Mouse (Mus musculus): Measurements from ENCODE around the gene Pip4k2b. TPM values are rescaled to one million over a fixed set of nuclear protein-coding genes. Genes with fewer than 3 reads are reported as not detected.

Gene Pip4k2b
- polyA plus RNA-seq, 1 experiment from 2014 or later: 0.63 TPM

DNA sequence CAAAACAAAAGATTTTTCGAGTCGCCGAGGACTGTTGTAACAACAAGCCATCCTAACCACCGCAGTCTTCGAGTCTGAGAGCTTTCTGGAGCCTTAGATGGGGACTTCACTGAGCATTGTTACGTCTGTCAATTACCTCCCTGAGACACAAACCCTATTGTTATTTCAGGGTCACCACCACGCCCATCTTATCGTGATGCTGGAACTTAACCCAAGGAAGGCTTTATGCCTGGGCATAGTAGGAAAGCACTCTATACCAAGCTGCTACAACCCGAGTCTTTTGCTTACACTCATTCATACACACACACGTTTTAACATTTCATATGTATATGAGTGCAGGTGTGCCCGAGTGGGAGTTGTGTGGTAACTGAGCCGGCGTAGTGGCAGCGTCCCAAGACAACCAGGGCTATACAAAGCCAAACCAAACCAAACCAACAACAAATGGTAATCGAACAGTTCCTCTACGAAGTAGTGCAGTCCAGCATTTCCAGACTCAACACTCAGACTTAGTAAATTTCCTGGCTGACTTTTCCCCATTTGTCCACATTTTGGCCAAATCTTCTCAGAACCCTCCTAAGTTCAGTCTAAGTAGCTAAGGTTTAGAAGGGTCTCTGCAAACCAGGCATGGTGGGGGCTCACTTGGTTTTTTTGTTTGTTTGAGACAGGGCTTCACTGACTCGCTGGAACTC lies 31.4 kb upstream of the Pip4k2b start, which contains the start of gene 1700001P01Rik:
Gene 1700001P01Rik, minus strand, starts transcription at position 111 of the 689 bp plus-strand sequence.
- 48% methylated on average over 17 of the region's 17 CpGs for WGBS
- Histone ChIP-seq H3K4me1 (replicated peaks; ENCODE audit: control insufficient read depth, insufficient read depth, low read length) (0 out of 2 replicates have a peak, but pooled peaks cover 2% of the 10 kb centered on the region), H3K4me3 (ENCODE audit: low read depth, low read length) (no peak within 1 kb of the TSS), H3K36me3 (ENCODE audit: control insufficient read depth, insufficient read depth) (peaks cover 43% of the 10 kb centered on the region), H3K27ac (ENCODE audit: low read depth, low read length) (no peak within 1 kb of the TSS), H3K27me3 (replicated peaks; ENCODE audit: control insufficient read depth, insufficient read depth, low read length) (no peaks in the 10 kb centered on the region), H3K9ac (ENCODE audit: low read depth, low read length) (no peak within 1 kb of the TSS), H3K9me3 (ENCODE audit: control insufficient read depth) (no peaks in the 10 kb centered on the region), H3K4me2 (replicated peaks; ENCODE audit: low read depth) (no peak within 1 kb of the TSS)
- TF ChIP-seq CTCF (IDR thresholded peaks at IDR 0.05; ENCODE audit: low read depth): no peak
- ATAC-seq: no peak

DNA sequence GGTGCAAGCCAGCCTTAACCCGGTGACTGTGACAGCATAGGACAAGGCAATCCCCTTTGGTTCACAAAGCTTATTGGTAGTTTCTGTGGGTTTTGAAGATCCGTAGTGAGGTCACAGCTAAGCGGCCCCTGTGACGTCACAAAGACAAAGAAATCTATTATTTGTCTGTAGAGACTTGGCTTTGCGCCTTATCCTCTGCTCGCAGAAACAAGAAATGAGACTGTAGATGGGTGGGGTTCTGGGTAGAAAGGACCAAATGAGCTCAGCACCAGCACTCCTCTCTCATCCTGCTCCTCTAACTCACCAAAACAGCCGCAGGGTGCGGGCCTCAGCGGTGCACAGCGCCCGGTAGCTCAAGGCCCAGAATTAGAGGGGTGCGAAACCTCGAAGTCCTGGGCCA lies 30.7 kb upstream of the Pip4k2b start:
- ATAC-seq: no peak
- no peak for TF ChIP-seq CTCF (IDR thresholded peaks at IDR 0.05; ENCODE audit: low read depth)
- 77% methylated on average over 13 of the region's 13 CpGs for WGBS
- Histone ChIP-seq H3K36me3 (ENCODE audit: control insufficient read depth, insufficient read depth) (peaks cover 35% of the 10 kb centered on the region), H3K27ac (ENCODE audit: low read depth, low read length) (no peak overlapping the region), H3K9ac (ENCODE audit: low read depth, low read length) (no peak overlapping the region), H3K4me2 (replicated peaks; ENCODE audit: low read depth) (no peak overlapping the region), H3K9me3 (ENCODE audit: control insufficient read depth) (no peaks in the 10 kb centered on the region), H3K27me3 (replicated peaks; ENCODE audit: control insufficient read depth, insufficient read depth, low read length) (no peaks in the 10 kb centered on the region), H3K4me1 (replicated peaks; ENCODE audit: control insufficient read depth, insufficient read depth, low read length) (no peaks in the 10 kb centered on the region), H3K4me3 (ENCODE audit: low read depth, low read length) (no peak overlapping the region)

- H3K4me2 ChIP-seq (replicated peaks; ENCODE audit: low read depth): no peak overlapping the region
- no peak overlapping the region for H3K4me3 ChIP-seq (ENCODE audit: low read depth, low read length)
- no peaks in the 10 kb centered on the region for H3K27me3 ChIP-seq (replicated peaks; ENCODE audit: control insufficient read depth, insufficient read depth, low read length)
- TF ChIP-seq CTCF (IDR thresholded peaks at IDR 0.05; ENCODE audit: low read depth): no peak
- H3K4me1 ChIP-seq (replicated peaks; ENCODE audit: control insufficient read depth, insufficient read depth, low read length): no peaks in the 10 kb centered on the region
- H3K9me3 ChIP-seq (ENCODE audit: control insufficient read depth): no peaks in the 10 kb centered on the region
- no peak for ATAC-seq
- WGBS: 74% methylated on average over 14 of the region's 14 CpGs
- H3K36me3 ChIP-seq (ENCODE audit: control insufficient read depth, insufficient read depth): peaks cover 2% of the 10 kb centered on the region; the same call in 1 of the 2 replicates
- no peak overlapping the region for H3K9ac ChIP-seq (ENCODE audit: low read depth, low read length)
- H3K27ac ChIP-seq (ENCODE audit: low read depth, low read length): no peak overlapping the region
These were observed 26.9 kb upstream of the Pip4k2b start for GRCm38 (mm10) chr11:97771410-97771809.

DNA sequence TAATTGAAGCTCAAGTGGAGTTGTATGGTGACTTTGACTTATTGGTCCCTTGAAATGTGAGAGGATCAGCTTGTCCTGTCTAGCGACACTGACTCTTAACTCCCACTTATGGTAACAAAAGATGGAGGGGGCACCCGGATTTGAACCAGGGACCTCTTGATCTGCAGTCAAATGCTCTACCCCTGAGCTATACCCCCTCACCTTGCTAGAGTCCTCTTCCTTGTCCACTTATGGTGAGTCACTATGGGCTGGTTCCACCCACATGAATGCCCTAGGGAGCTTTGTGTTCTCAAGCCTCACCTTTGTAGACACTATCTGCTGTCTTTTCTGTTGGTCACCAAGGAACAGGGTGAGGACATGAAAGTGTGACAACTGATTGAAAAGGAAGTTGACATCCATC lies 25.2 kb upstream of the Pip4k2b start:
- WGBS: 26% methylated on average over 2 of the region's 2 CpGs
- H3K27ac ChIP-seq (ENCODE audit: low read depth, low read length): no peak overlapping the region
- H3K9ac ChIP-seq (ENCODE audit: low read depth, low read length): no peak overlapping the region
- H3K9me3 ChIP-seq (ENCODE audit: control insufficient read depth): no peaks in the 10 kb centered on the region
- peaks cover 2% of the 10 kb centered on the region; the same call in 1 of the 2 replicates for H3K36me3 ChIP-seq (ENCODE audit: control insufficient read depth, insufficient read depth)
- no peak for TF ChIP-seq CTCF (IDR thresholded peaks at IDR 0.05; ENCODE audit: low read depth)
- H3K4me2 ChIP-seq (replicated peaks; ENCODE audit: low read depth): no peak overlapping the region
- H3K4me3 ChIP-seq (ENCODE audit: low read depth, low read length): no peak overlapping the region
- H3K4me1 ChIP-seq (replicated peaks; ENCODE audit: control insufficient read depth, insufficient read depth, low read length): no peaks in the 10 kb centered on the region
- peak; percentile 35; the same call in 1 of the 2 replicates for ATAC-seq
- no peaks in the 10 kb centered on the region for H3K27me3 ChIP-seq (replicated peaks; ENCODE audit: control insufficient read depth, insufficient read depth, low read length)

DNA sequence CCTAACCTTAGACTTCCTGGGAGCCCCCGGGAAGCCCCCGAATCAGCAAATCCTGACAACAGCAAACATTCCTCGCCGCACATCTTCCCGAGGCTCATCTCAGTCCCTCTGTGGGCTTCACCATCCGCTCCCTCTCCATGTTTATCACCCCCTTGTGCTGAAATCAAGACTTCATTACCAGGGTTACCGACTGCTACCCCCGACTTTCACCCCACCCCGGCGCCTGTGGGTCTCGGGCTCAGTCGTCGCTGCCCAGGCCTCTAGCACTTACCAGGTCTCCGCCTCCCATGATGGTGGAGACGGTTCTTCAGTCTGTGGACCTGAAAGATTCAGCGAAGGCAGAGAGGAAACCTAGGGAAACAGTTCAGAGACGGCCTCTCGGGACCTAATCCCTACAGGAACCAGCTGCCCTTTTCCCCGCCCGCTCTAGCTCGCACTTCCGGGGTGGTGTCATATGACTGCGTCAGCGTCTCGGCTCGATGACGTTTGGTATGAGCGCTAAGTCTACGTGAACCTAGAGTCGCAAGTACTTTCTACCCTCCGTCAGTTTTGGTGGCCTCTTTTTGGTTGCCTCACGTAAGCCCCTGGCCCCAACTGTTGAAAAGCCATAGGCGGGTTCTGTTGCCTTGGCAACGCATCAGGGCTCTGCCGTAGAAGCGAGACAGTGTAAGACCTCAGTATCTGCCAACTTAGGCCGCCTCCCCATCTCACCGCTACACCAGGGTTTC lies 21.8 kb upstream of the Pip4k2b start, which contains the start of gene Cwc25:
Gene Cwc25, minus strand, starts transcription at position 403 of the 728 bp plus-strand sequence.
- Histone ChIP-seq H3K27me3 (replicated peaks; ENCODE audit: control insufficient read depth, insufficient read depth, low read length) (no peaks in the 10 kb centered on the region), H3K4me3 (ENCODE audit: low read depth, low read length) (peak within 1 kb of the TSS; percentile 78), H3K9me3 (ENCODE audit: control insufficient read depth) (no peaks in the 10 kb centered on the region), H3K4me1 (replicated peaks; ENCODE audit: control insufficient read depth, insufficient read depth, low read length) (no peaks in the 10 kb centered on the region), H3K36me3 (ENCODE audit: control insufficient read depth, insufficient read depth) (peaks cover 24% of the 10 kb centered on the region), H3K9ac (ENCODE audit: low read depth, low read length) (peak within 1 kb of the TSS; percentile 75), H3K27ac (ENCODE audit: low read depth, low read length) (peak within 1 kb of the TSS; percentile 79), H3K4me2 (replicated peaks; ENCODE audit: low read depth) (peak within 1 kb of the TSS; percentile 61)
- no peak for TF ChIP-seq CTCF (IDR thresholded peaks at IDR 0.05; ENCODE audit: low read depth)
- WGBS: under 1% methylated on average over 38 of the region's 38 CpGs
- ATAC-seq: peak; percentile 89

- no peak overlapping the region for H3K27ac ChIP-seq (ENCODE audit: low read depth, low read length)
- H3K4me1 ChIP-seq (replicated peaks; ENCODE audit: control insufficient read depth, insufficient read depth, low read length): no peaks in the 10 kb centered on the region
- peak; percentile 42 for TF ChIP-seq CTCF (IDR thresholded peaks at IDR 0.05; ENCODE audit: low read depth)
- no peaks in the 10 kb centered on the region for H3K27me3 ChIP-seq (replicated peaks; ENCODE audit: control insufficient read depth, insufficient read depth, low read length)
- H3K9ac ChIP-seq (ENCODE audit: low read depth, low read length): no peak overlapping the region
- H3K9me3 ChIP-seq (ENCODE audit: control insufficient read depth): no peaks in the 10 kb centered on the region
- no peak for ATAC-seq
- H3K4me2 ChIP-seq (replicated peaks; ENCODE audit: low read depth): no peak overlapping the region
- peaks cover 56% of the 10 kb centered on the region for H3K36me3 ChIP-seq (ENCODE audit: control insufficient read depth, insufficient read depth)
- H3K4me3 ChIP-seq (ENCODE audit: low read depth, low read length): no peak overlapping the region
These were observed 17.1 kb upstream of the Pip4k2b start for GRCm38 (mm10) chr11:97761638-97762037.
